Mouse (Mus musculus) CH12.LX (cell line): Measurements from ENCODE around the gene Rdh9. TPM values are rescaled to one million over a fixed set of nuclear protein-coding genes. Genes with fewer than 3 reads are reported as not detected.

ENCODE experiments used
- DNase-seq: peaks from one replicate; pipeline ENCODE4 v3.0.0-alpha.2; 2013; ENCODE audit errors: extremely low read depth
- H3K27ac ChIP-seq: 2 replicates; pipeline ENCODE4 v1.5.1; 2012; ENCODE audit warnings: low read depth, mild to moderate bottlenecking, control low read depth, moderate library complexity; ENCODE audit not compliant: insufficient read depth
- H3K27me3 ChIP-seq: replicated peaks from 2 replicates; pipeline ENCODE3; 2012; ENCODE audit warnings: inconsistent platforms
- H3K36me3 ChIP-seq, 2 experiments: replicated peaks in 1 of 2; 2 replicates each; pipeline versions ENCODE3 to v1.6.1; 2012; ENCODE audit warnings: inconsistent platforms in 1 of 2, low read length in 1 of 2, mild to moderate bottlenecking in 1 of 2, mixed read lengths in 1 of 2, moderate library complexity in 1 of 2; ENCODE audit not compliant: control insufficient read depth in 1 of 2, insufficient read depth in 1 of 2
- H3K4me1 ChIP-seq, 2 experiments: 2 replicates each; pipeline ENCODE4 v1.6.1; 2012; ENCODE audit warnings: inconsistent platforms in 1 of 2, moderate library complexity in 1 of 2; ENCODE audit not compliant: insufficient read depth in 2 of 2, control insufficient read depth in 1 of 2
- H3K4me2 ChIP-seq: 2 replicates; pipeline ENCODE4 v1.6.1; 2012; ENCODE audit warnings: low read depth, mild to moderate bottlenecking, control low read depth; ENCODE audit not compliant: poor library complexity, insufficient read depth, severe bottlenecking
- H3K4me3 ChIP-seq, 3 experiments: fragments of 150-350 bp in 1 of 3; sonication (generic) in 1 of 3; replicated peaks in 1 of 3; 2 replicates each; pipeline versions ENCODE3 to v1.5.1; 2011 to 2012; ENCODE audit warnings: low read depth in 2 of 3, low read length in 2 of 3, mild to moderate bottlenecking in 2 of 3, moderate library complexity in 2 of 3, control low read depth in 1 of 3, improper control_type of control experiment in 1 of 3, inconsistent platforms in 1 of 3, mixed read lengths in 1 of 3; ENCODE audit not compliant: poor library complexity in 1 of 3
- H3K79me2 ChIP-seq: replicated peaks from 2 replicates; pipeline ENCODE4 v1.6.1; 2012; ENCODE audit warnings: mild to moderate bottlenecking, moderate library complexity; ENCODE audit not compliant: control insufficient read depth, poor library complexity, insufficient read depth, severe bottlenecking; ENCODE audit errors: extremely low read depth
- H3K9ac ChIP-seq: 2 replicates; pipeline ENCODE4 v1.6.1; 2012; ENCODE audit warnings: low read depth, mild to moderate bottlenecking, control low read depth, moderate library complexity; ENCODE audit not compliant: insufficient read depth
- H3K9me3 ChIP-seq: replicated peaks from 2 replicates; pipeline ENCODE3; 2012; ENCODE audit warnings: low read length, inconsistent platforms, mixed read lengths
- E2F4 ChIP-seq: IDR thresholded peaks from 2 replicates; pipeline ENCODE4 v1.6.1; 2011; ENCODE audit warnings: low read depth, low read length, improper control_type of control experiment; ENCODE audit not compliant: insufficient replicate concordance
- HCFC1 ChIP-seq: IDR thresholded peaks from 2 replicates; pipeline ENCODE4 v1.6.1; 2012; ENCODE audit warnings: low read depth, mild to moderate bottlenecking, inconsistent platforms, low read length, improper control_type of control experiment
- IRF4 ChIP-seq: IDR thresholded peaks from 2 replicates; pipeline ENCODE4 v1.6.1; 2014; ENCODE audit warnings: low read depth, mild to moderate bottlenecking, inconsistent platforms, low read length, improper control_type of control experiment
- JUN ChIP-seq: IDR thresholded peaks from 2 replicates; pipeline ENCODE4 v1.6.1; 2011; ENCODE audit warnings: low read depth, mild to moderate bottlenecking, low read length, improper control_type of control experiment, moderate library complexity; ENCODE audit not compliant: insufficient read depth
- JUND ChIP-seq: conservative IDR thresholded peaks from 2 replicates; pipeline ENCODE4 v1.6.1; 2011; ENCODE audit warnings: low read depth, low read length, improper control_type of control experiment
- MAFK ChIP-seq: IDR thresholded peaks from 2 replicates; pipeline ENCODE4 v1.6.1; 2011; ENCODE audit warnings: low read length, improper control_type of control experiment; ENCODE audit not compliant: insufficient replicate concordance
- MAZ ChIP-seq: IDR thresholded peaks from 2 replicates; pipeline ENCODE4 v1.6.1; 2012; ENCODE audit warnings: low read depth, mild to moderate bottlenecking, inconsistent platforms, low read length, improper control_type of control experiment, moderate library complexity
- MYC ChIP-seq: IDR thresholded peaks from 2 replicates; pipeline ENCODE4 v1.6.1; 2011; ENCODE audit warnings: low read depth, mild to moderate bottlenecking, improper control_type of control experiment, low read length
- NELFE ChIP-seq: IDR thresholded peaks from 2 replicates; pipeline ENCODE4 v1.6.1; 2011; ENCODE audit warnings: low read depth, low read length, improper control_type of control experiment
- POLR2AphosphoS2 ChIP-seq: IDR thresholded peaks from 2 replicates; pipeline ENCODE4 v1.6.1; 2011; ENCODE audit warnings: low read depth, low read length, improper control_type of control experiment
- RAD21 ChIP-seq: IDR thresholded peaks from 2 replicates; pipeline ENCODE4 v1.6.1; 2011; ENCODE audit warnings: low read depth, mild to moderate bottlenecking, low read length, improper control_type of control experiment, moderate library complexity
- RCOR1 ChIP-seq: conservative IDR thresholded peaks from 2 replicates; pipeline ENCODE4 v1.6.1; 2012; ENCODE audit warnings: low read depth, mild to moderate bottlenecking, inconsistent platforms, low read length, improper control_type of control experiment
- SIN3A ChIP-seq: IDR thresholded peaks from 2 replicates; pipeline ENCODE4 v1.6.1; 2012; ENCODE audit warnings: low read length, improper control_type of control experiment, inconsistent platforms
- SMC3 ChIP-seq: IDR thresholded peaks from 2 replicates; pipeline ENCODE4 v1.6.1; 2011; ENCODE audit warnings: low read depth, low read length, improper control_type of control experiment
- TBP ChIP-seq: conservative IDR thresholded peaks from 2 replicates; pipeline ENCODE4 v1.6.1; 2011; ENCODE audit warnings: low read depth, low read length, improper control_type of control experiment
- TCF12 ChIP-seq: IDR thresholded peaks from 2 replicates; pipeline ENCODE4 v1.6.1; 2014; ENCODE audit warnings: low read depth, mild to moderate bottlenecking, inconsistent platforms, low read length, improper control_type of control experiment
- ZKSCAN1 ChIP-seq: IDR thresholded peaks from 2 replicates; pipeline ENCODE4 v1.6.1; 2012; ENCODE audit warnings: low read depth, inconsistent platforms, low read length, improper control_type of control experiment, borderline replicate concordance
- ZMIZ1 ChIP-seq: IDR thresholded peaks from 2 replicates; pipeline ENCODE4 v1.6.1; 2012; ENCODE audit warnings: low read depth, mild to moderate bottlenecking, inconsistent platforms, low read length, improper control_type of control experiment
- ZNF384 ChIP-seq: IDR thresholded peaks from 2 replicates; pipeline ENCODE4 v1.6.1; 2012; ENCODE audit warnings: low read depth, low read length, improper control_type of control experiment, inconsistent platforms
- dilution Hi-C: fragments of 300-500 bp; cut with MboI; formaldehyde crosslinking; loops from 2 replicates; pipeline ENCODE4 v1.14.3; 2020; ENCODE audit warnings: low sequenced_read_pairs; ENCODE audit not compliant: extremely low pct_unique_long_range_greater_than_20kb, extremely low pct_ligation_motif_present
- in situ Hi-C: fragments of 300-500 bp; cut with MboI; formaldehyde crosslinking; loops from 3 replicates; pipeline ENCODE4 v1.14.3; 2019; ENCODE audit warnings: low sequenced_read_pairs, low pct_ligation_motif_present, low pct_unique_long_range_greater_than_20kb, mixed read lengths
- polyA plus RNA-seq: library from polyadenylated mRNA; unstranded; fragments of >175 nt; gene quantifications from 2 replicates; pipeline ENCODE4 v1.2.1, GENCODE M21; 2012; ENCODE audit warnings: low read depth; ENCODE audit not compliant: insufficient read length
- total RNA-seq, 2 experiments: library from RNA; depleted of rRNA; stranded (reverse); fragments of 300-350 nt in 1 of 2; fragments of >200 nt in 1 of 2; gene quantifications; 2 replicates each; pipeline ENCODE4 v1.2.3; 2012 to 2014

Rdh9 gene
- total and polyA plus RNA-seq, 3 experiments: 0.09 TPM; not detected in 2

DNA sequence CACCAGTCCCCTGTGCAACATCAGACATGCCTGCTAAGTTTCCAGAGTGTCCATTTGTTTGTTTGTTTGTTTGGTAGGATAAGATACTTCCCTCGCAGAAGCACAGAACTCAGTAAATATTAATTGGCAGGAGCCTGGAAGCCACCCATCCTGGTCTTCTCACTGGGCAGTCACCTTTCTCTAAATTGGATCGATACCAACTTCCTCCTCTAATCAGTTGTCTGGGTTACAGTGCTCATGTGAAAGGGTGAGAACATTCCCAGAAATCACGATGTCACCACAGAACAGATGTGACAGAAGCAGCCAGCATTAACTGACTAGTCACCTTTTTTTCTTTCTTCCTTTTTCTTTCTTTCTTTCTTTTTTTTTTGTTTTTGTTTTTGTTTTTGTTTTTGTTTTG is 20.9 kb upstream of the Rdh9 start:
- in situ Hi-C loops: no loop called here
- TF ChIP-seq NELFE (no peak), TCF12 (no peak), MYC (no peak), JUN (no peak), SIN3A (no peak), HCFC1 (no peak), RCOR1 (no peak), MAZ (no peak), TBP (no peak), ZMIZ1 (no peak), JUND (no peak), SMC3 (no peak), POLR2AphosphoS2 (no peak), IRF4 (no peak), RAD21 (no peak), ZKSCAN1 (no peak)
- TF ChIP-seq, all 38 proteins: peak for 0

DNA sequence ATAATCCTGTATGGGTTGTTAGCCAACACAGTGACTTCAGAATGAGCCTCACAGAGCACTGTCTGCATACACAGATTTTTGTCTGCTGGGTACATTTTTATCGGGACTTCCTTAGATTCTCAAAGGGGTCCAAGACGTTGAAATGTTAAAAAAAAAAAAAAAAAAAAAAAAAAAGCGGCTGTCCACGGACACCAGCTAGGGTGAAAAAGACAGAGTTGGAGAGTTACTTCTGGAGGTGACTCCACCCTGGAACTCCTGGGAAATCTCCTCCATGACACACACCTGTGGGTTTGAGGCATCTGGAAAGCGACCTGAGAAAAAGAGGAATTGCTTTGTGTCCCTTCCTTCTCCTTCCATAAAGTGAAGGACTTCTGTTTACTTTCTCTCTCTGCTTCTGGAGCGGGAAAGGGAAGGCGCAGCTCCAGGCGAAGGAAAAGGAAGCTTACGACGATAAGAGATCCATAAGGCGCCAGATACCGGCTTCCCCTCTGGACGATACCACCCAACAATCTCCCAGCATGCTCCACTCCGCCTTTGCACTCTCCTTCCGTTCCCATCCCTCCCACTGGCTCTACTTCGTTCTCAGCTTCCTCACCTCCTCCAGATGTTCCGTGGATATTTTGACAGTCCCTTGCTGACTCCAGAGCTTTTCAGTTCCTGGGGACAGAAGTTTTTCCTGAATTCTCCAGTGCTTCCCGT is 20.3 kb upstream of the Rdh9 start:
- Histone ChIP-seq H3K27me3 (peaks cover 19% of the 10 kb centered on the region), H3K4me3 (no peak overlapping the region), H3K9me3 (peaks cover 7% of the 10 kb centered on the region), H3K9ac (no peak overlapping the region), H3K4me1 (no peaks in the 10 kb centered on the region), H3K4me2 (no peak overlapping the region), H3K36me3 (no peaks in the 10 kb centered on the region), H3K79me2 (no peaks in the 10 kb centered on the region), H3K27ac (no peak overlapping the region)
- TF ChIP-seq ZKSCAN1: no peak
- no peak for TF ChIP-seq TBP
- no peak for TF ChIP-seq ZNF384
- TF ChIP-seq ZMIZ1: no peak
- no peak for TF ChIP-seq JUN
- TF ChIP-seq E2F4: no peak
- no peak for TF ChIP-seq TCF12
- TF ChIP-seq MAFK: no peak
- no peak for DNase-seq
- dilution Hi-C loops: no loop called here
- in situ Hi-C loops: no loop called here

More for the DNA sequence above, 20.9 kb upstream of the Rdh9 start:
- dilution Hi-C loops: no loop called here
- no peaks in the 10 kb centered on the region for H3K36me3 ChIP-seq
- DNase-seq: no peak
- H3K9me3 ChIP-seq: peaks cover 7% of the 10 kb centered on the region
- no peak overlapping the region for H3K9ac ChIP-seq
- no peaks in the 10 kb centered on the region for H3K4me1 ChIP-seq
- H3K27me3 ChIP-seq: peaks cover 17% of the 10 kb centered on the region
- no peaks in the 10 kb centered on the region for H3K79me2 ChIP-seq
- no peak overlapping the region for H3K27ac ChIP-seq
- H3K4me3 ChIP-seq: no peak overlapping the region
- no peak overlapping the region for H3K4me2 ChIP-seq
